Mouse (Mus musculus) olfactory bulb, adult 2 months (tissue): Measurements from ENCODE around the gene 1700020D05Rik.

Experiments
- CTCF ChIP-seq: fragments of 200-500 bp; IDR thresholded peaks from 2 replicates; pipeline ENCODE4 v1.5.1; 2012; ENCODE audit warnings: low read depth, mild to moderate bottlenecking, low read length, moderate library complexity; ENCODE audit not compliant: insufficient read depth
- POLR2A ChIP-seq: fragments of 200-500 bp; IDR thresholded peaks from 2 replicates; pipeline ENCODE4 v1.6.1; 2012; ENCODE audit warnings: mild to moderate bottlenecking, low read depth, low read length, moderate library complexity; ENCODE audit not compliant: insufficient read depth

DNA sequence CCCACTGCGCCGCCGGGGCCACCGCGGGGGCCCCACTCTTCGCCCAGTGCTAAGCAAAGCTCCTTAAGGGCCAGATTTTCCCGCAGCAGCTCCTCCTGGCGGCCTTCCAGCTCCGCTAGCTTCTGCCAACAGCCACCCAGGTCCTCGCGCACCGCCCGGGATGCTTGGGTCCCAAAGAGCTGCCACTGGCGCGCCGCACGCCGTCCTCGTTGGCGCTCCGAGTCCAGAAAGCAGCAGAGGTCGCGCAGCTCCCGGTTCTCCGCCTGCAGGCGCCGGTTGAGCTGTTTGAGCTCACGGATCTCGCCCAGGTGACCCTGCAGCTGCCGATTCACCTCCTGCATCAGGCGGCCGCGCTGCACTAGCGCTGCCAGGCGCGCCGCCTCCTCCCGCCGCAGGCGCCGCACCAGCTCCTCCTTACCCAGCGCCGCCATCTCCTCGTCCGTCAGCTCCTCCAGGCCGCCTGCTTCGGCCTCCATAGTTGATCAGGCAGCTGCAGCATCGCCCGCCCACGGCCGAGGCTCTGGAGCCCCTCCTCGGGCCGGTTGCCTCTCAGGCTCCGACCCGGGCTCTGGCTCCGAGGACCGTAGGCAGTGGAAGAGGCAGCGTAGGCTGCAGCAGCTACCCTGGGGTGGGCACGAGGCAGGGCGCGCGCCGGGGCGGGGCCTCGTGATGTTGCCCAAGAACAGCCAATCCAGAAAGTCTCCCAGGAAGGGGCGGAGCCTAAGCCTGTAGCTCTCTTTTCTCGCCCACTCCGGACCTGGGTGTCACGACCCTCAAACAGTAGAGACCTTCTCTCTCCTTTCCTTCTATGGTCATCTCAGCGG lies 46.5 kb downstream of the 1700020D05Rik start:
- peak; percentile 99 for TF ChIP-seq POLR2A
- no peak for TF ChIP-seq CTCF
